Mouse (Mus musculus): Measurements from ENCODE around the gene Arhgef11.

DNA sequence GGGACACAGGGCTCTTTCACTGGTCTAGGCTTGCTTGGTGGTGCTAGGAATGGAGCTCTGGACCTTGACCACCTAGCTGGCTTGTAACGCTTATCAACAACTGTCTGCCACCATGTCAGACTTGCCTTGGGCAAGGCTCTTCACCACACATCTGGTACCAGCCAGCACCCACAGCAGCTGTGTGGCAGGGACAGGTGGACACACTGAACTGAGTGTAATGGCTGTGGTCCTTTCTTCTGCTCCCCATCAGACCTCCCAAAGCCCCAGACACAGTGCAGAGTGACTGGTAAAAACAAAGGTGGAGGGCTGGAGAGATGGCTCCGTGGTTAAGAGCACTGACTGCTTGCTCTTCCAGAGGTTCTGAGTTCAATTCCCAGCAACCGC lies 148.9 kb downstream of the Arhgef11 start:
- TF ChIP-seq CTCF (IDR thresholded peaks at IDR 0.05; ENCODE audit: insufficient read depth, low read length) (no peak), POLR2A (IDR thresholded peaks at IDR 0.05; ENCODE audit: borderline replicate concordance, extremely low read depth, low read depth, low read length) (no peak)
